Comparison of ENCODE assay signal across 10 mouse cellular contexts in genomic region chr7:80296462-80296861, GRCm38 (mm10). TPM values are rescaled to one million over a fixed set of nuclear protein-coding genes. Genes with fewer than 3 reads are reported as not detected.
DNase-seq lines count a peak whose midpoint lies in the region; ATAC-seq lines count a peak whose summit lies in the region.
"Had no signal": no experiment of that assay in that cellular context is flagged by ENCODE, and none has a peak within 500 bp of the region (broad histone marks: within the 10 kb centered on the region; RNA-seq: fewer than 3 reads in every experiment).

No protein-coding gene starts in this region.

- no peak for DNase-seq in heart, postnatal 25 days (ENCODE audit: low spot score)
- DNase-seq in urinary bladder, adult 18-20 months (ENCODE audit: low spot score in 2 of 2), result no peak
- DNase-seq: cerebellum, postnatal 14 days had no signal

- no peaks in the 10 kb centered on the region for H3K27me3 ChIP-seq in heart, embryonic 15.5 days
- H3K27me3 ChIP-seq in midbrain, embryonic 12.5 days, result no peaks in the 10 kb centered on the region
- H3K27me3 ChIP-seq in midbrain, embryonic 15.5 days (replicated peaks), result no peaks in the 10 kb centered on the region
- H3K27me3 ChIP-seq in forebrain, embryonic 16.5 days (replicated peaks; ENCODE audit: control insufficient read depth, insufficient read depth, low read length), result no peaks in the 10 kb centered on the region
- no peaks in the 10 kb centered on the region for H3K27me3 ChIP-seq in neural tube, embryonic 15.5 days (replicated peaks)

- peaks cover 25% of the 10 kb centered on the region for H3K4me1 ChIP-seq in heart, embryonic 15.5 days (replicated peaks)
- peaks cover 24% of the 10 kb centered on the region for H3K4me1 ChIP-seq in midbrain, embryonic 12.5 days
- peaks cover 5% of the 10 kb centered on the region for H3K4me1 ChIP-seq in midbrain, embryonic 15.5 days
- peaks cover 10% of the 10 kb centered on the region for H3K4me1 ChIP-seq in forebrain, embryonic 16.5 days (replicated peaks; ENCODE audit: control insufficient read depth, insufficient read depth, low read length)
- H3K4me1 ChIP-seq in neural tube, embryonic 15.5 days, result peaks cover 8% of the 10 kb centered on the region

- peak overlapping the region; percentile 90 for H3K4me3 ChIP-seq in heart, embryonic 15.5 days
- peak overlapping the region; percentile 84; the same call in 1 of the 2 replicates for H3K4me3 ChIP-seq in midbrain, embryonic 12.5 days
- H3K4me3 ChIP-seq in midbrain, embryonic 15.5 days, result no peak overlapping the region
- no peak overlapping the region for H3K4me3 ChIP-seq in forebrain, embryonic 16.5 days (replicated peaks; ENCODE audit: low read length)
- no peak overlapping the region for H3K4me3 ChIP-seq in neural tube, embryonic 15.5 days (replicated peaks)

- intact Hi-C loops in heart, postnatal 25 days (cut with DNase I), result loop anchor here (2.0 kb wide), 1 partner anchor 28 kb away; the partner anchor contains the start of gene Rccd1

- no peak for ATAC-seq in heart, embryonic 15.5 days (replicated peaks; ENCODE audit: insufficient number of reproducible peaks, insufficient read depth, low FRiP score, low read depth)
- ATAC-seq in midbrain, embryonic 12.5 days (ENCODE audit: low FRiP score, low read depth), result no peak
- ATAC-seq in midbrain, embryonic 15.5 days (replicated peaks), result no peak
- no peak for ATAC-seq in forebrain, embryonic 16.5 days
- ATAC-seq in neural tube, embryonic 15.5 days (ENCODE audit: low FRiP score), result no peak
- ATAC-seq in megakaryocyte, adult 5-6 weeks (ENCODE audit: poor library complexity, severe bottlenecking), result no peak
- ATAC-seq: CD4-positive, CD25-positive, alpha-beta regulatory T cell, adult 4 months had no signal

- WGBS in heart, embryonic 15.5 days, result 92% methylated on average over 6 of the region's 6 CpGs
- 87% methylated on average over 6 of the region's 6 CpGs for WGBS in midbrain, embryonic 12.5 days
- 92% methylated on average over 6 of the region's 6 CpGs for WGBS in midbrain, embryonic 15.5 days
- 83% methylated on average over 6 of the region's 6 CpGs for WGBS in forebrain, embryonic 16.5 days
- 96% methylated on average over 6 of the region's 6 CpGs for WGBS in neural tube, embryonic 15.5 days

- peak overlapping the region; percentile 73 for H3K4me2 ChIP-seq in heart, embryonic 15.5 days
- peak overlapping the region; percentile 86 for H3K4me2 ChIP-seq in midbrain, embryonic 12.5 days (replicated peaks)
- H3K4me2 ChIP-seq in midbrain, embryonic 15.5 days, result no peak overlapping the region
- H3K4me2 ChIP-seq in forebrain, embryonic 16.5 days (ENCODE audit: low read length), result 0 out of 2 replicates have a peak overlapping the region, but pooled peaks have one; percentile 5
- H3K4me2 ChIP-seq in neural tube, embryonic 15.5 days, result peak overlapping the region; percentile 13; the same call in 1 of the 2 replicates

- no peak overlapping the region for H3K9ac ChIP-seq in heart, embryonic 15.5 days
- no peak overlapping the region for H3K9ac ChIP-seq in midbrain, embryonic 12.5 days (replicated peaks)
- H3K9ac ChIP-seq in midbrain, embryonic 15.5 days, result no peak overlapping the region
- no peak overlapping the region for H3K9ac ChIP-seq in forebrain, embryonic 16.5 days (replicated peaks; ENCODE audit: low read depth, low read length)
- no peak overlapping the region for H3K9ac ChIP-seq in neural tube, embryonic 15.5 days (replicated peaks)

- H3K36me3 ChIP-seq in heart, embryonic 15.5 days, result peaks cover 17% of the 10 kb centered on the region
- peaks cover 21% of the 10 kb centered on the region for H3K36me3 ChIP-seq in midbrain, embryonic 12.5 days
- H3K36me3 ChIP-seq in midbrain, embryonic 15.5 days (replicated peaks), result no peaks in the 10 kb centered on the region
- H3K36me3 ChIP-seq in forebrain, embryonic 16.5 days (ENCODE audit: control insufficient read depth, insufficient read depth), result no peaks in the 10 kb centered on the region
- H3K36me3 ChIP-seq in neural tube, embryonic 15.5 days, result peaks cover 7% of the 10 kb centered on the region; the same call in 1 of the 2 replicates

- H3K9me3 ChIP-seq in heart, embryonic 15.5 days (replicated peaks), result no peaks in the 10 kb centered on the region
- no peaks in the 10 kb centered on the region for H3K9me3 ChIP-seq in midbrain, embryonic 12.5 days
- H3K9me3 ChIP-seq in midbrain, embryonic 15.5 days, result no peaks in the 10 kb centered on the region
- H3K9me3 ChIP-seq in forebrain, embryonic 16.5 days (ENCODE audit: control insufficient read depth, low read length), result no peaks in the 10 kb centered on the region
- H3K9me3 ChIP-seq in neural tube, embryonic 15.5 days (replicated peaks), result no peaks in the 10 kb centered on the region

- H3K27ac ChIP-seq in heart, embryonic 15.5 days, result no peak overlapping the region
- no peak overlapping the region for H3K27ac ChIP-seq in midbrain, embryonic 12.5 days (replicated peaks)
- H3K27ac ChIP-seq in midbrain, embryonic 15.5 days, result no peak overlapping the region
- H3K27ac ChIP-seq in forebrain, embryonic 16.5 days (ENCODE audit: low read length), result no peak overlapping the region
- no peak overlapping the region for H3K27ac ChIP-seq in neural tube, embryonic 15.5 days (replicated peaks)

RNA-seq across cellular contexts. Expression of gene Prc1, which starts 2.2 kb away (rescaled TPM):
- polyA plus RNA-seq in heart, embryonic 15.5 days (2015; fragmentation: Nextera tagmentation; extraction: Ambion mirVana), result 125 and 145 TPM in 2 replicates
- total RNA-seq in heart, postnatal 25 days (2021), result 1 to 10 TPM; 2.9 to 3.7 TPM
- 175 and 180 TPM in 2 replicates for polyA plus RNA-seq in midbrain, embryonic 12.5 days (2016; fragmentation: Nextera tagmentation; extraction: Ambion mirVana)
- polyA plus RNA-seq in midbrain, embryonic 15.5 days (2015; fragmentation: Nextera tagmentation; extraction: Ambion mirVana), result 33.8 and 39.8 TPM in 2 replicates
- polyA plus RNA-seq in forebrain, embryonic 16.5 days (2015; fragmentation: Nextera tagmentation; extraction: Ambion mirVana), result 72.9 and 90.4 TPM in 2 replicates
- 23.9 and 48.7 TPM in 2 replicates for polyA plus RNA-seq in neural tube, embryonic 15.5 days (2015; fragmentation: Nextera tagmentation; extraction: Ambion mirVana)
- total RNA-seq in megakaryocyte, adult 5-6 weeks (2015), result 151 and 153 TPM in 2 replicates
- 210 and 224 TPM in 2 replicates for total RNA-seq in megakaryocyte, adult 5-6 weeks (2017)

RNA-seq across cellular contexts. Expression of gene Vps33b, which starts 27.0 kb away (rescaled TPM):
- polyA plus RNA-seq in heart, embryonic 15.5 days (2015; fragmentation: Nextera tagmentation; extraction: Ambion mirVana), result 8.1 and 12.1 TPM in 2 replicates
- 1 to 10 TPM; 5.8 to 6.1 TPM for total RNA-seq in heart, postnatal 25 days (2021)
- polyA plus RNA-seq in midbrain, embryonic 12.5 days (2016; fragmentation: Nextera tagmentation; extraction: Ambion mirVana), result 18.5 and 21.4 TPM in 2 replicates
- 26.8 and 32.6 TPM in 2 replicates for polyA plus RNA-seq in midbrain, embryonic 15.5 days (2015; fragmentation: Nextera tagmentation; extraction: Ambion mirVana)
- 17.9 and 27.0 TPM in 2 replicates for polyA plus RNA-seq in forebrain, embryonic 16.5 days (2015; fragmentation: Nextera tagmentation; extraction: Ambion mirVana)
- 27.8 and 28.9 TPM in 2 replicates for polyA plus RNA-seq in neural tube, embryonic 15.5 days (2015; fragmentation: Nextera tagmentation; extraction: Ambion mirVana)
- total RNA-seq in megakaryocyte, adult 5-6 weeks (2015), result 15.1 and 31.9 TPM in 2 replicates
- 23.1 and 29.8 TPM in 2 replicates for total RNA-seq in megakaryocyte, adult 5-6 weeks (2017)

RNA-seq across cellular contexts. Expression of gene Rccd1, which starts 27.8 kb away (rescaled TPM):
- polyA plus RNA-seq in heart, embryonic 15.5 days (2015; fragmentation: Nextera tagmentation; extraction: Ambion mirVana), result 7.9 and 9.0 TPM in 2 replicates
- 1 to 10 TPM; 6.1 to 6.7 TPM for total RNA-seq in heart, postnatal 25 days (2021)
- 14.2 and 16.2 TPM in 2 replicates for polyA plus RNA-seq in midbrain, embryonic 12.5 days (2016; fragmentation: Nextera tagmentation; extraction: Ambion mirVana)
- 10.5 and 13.9 TPM in 2 replicates for polyA plus RNA-seq in midbrain, embryonic 15.5 days (2015; fragmentation: Nextera tagmentation; extraction: Ambion mirVana)
- 8.7 and 17.2 TPM in 2 replicates for polyA plus RNA-seq in forebrain, embryonic 16.5 days (2015; fragmentation: Nextera tagmentation; extraction: Ambion mirVana)
- 11.6 and 14.6 TPM in 2 replicates for polyA plus RNA-seq in neural tube, embryonic 15.5 days (2015; fragmentation: Nextera tagmentation; extraction: Ambion mirVana)
- total RNA-seq in megakaryocyte, adult 5-6 weeks (2015), result 2.6 and 4.2 TPM in 2 replicates
- 7.3 and 10.3 TPM in 2 replicates for total RNA-seq in megakaryocyte, adult 5-6 weeks (2017)

RNA-seq across cellular contexts. Expression of gene Ngrn, which starts 35.4 kb away (rescaled TPM):
- 36.3 and 39.5 TPM in 2 replicates for polyA plus RNA-seq in heart, embryonic 15.5 days (2015; fragmentation: Nextera tagmentation; extraction: Ambion mirVana)
- total RNA-seq in heart, postnatal 25 days (2021), result 10 to 100 TPM; 25.1 to 27.1 TPM
- 56.7 and 57.5 TPM in 2 replicates for polyA plus RNA-seq in midbrain, embryonic 12.5 days (2016; fragmentation: Nextera tagmentation; extraction: Ambion mirVana)
- 72.9 and 74.5 TPM in 2 replicates for polyA plus RNA-seq in midbrain, embryonic 15.5 days (2015; fragmentation: Nextera tagmentation; extraction: Ambion mirVana)
- polyA plus RNA-seq in forebrain, embryonic 16.5 days (2015; fragmentation: Nextera tagmentation; extraction: Ambion mirVana), result 66.9 and 67.9 TPM in 2 replicates
- polyA plus RNA-seq in neural tube, embryonic 15.5 days (2015; fragmentation: Nextera tagmentation; extraction: Ambion mirVana), result 65.6 and 68.2 TPM in 2 replicates
- total RNA-seq in megakaryocyte, adult 5-6 weeks (2015), result 24.8 and 28.1 TPM in 2 replicates
- 21.4 and 21.8 TPM in 2 replicates for total RNA-seq in megakaryocyte, adult 5-6 weeks (2017)

RNA-seq across cellular contexts. Expression of gene Unc45a, which starts 44.3 kb away (rescaled TPM):
- polyA plus RNA-seq in heart, embryonic 15.5 days (2015; fragmentation: Nextera tagmentation; extraction: Ambion mirVana), result 16.6 and 21.5 TPM in 2 replicates
- total RNA-seq in heart, postnatal 25 days (2021), result 10 to 100 TPM; 13.5 to 15.8 TPM
- 51.4 and 54.9 TPM in 2 replicates for polyA plus RNA-seq in midbrain, embryonic 12.5 days (2016; fragmentation: Nextera tagmentation; extraction: Ambion mirVana)
- polyA plus RNA-seq in midbrain, embryonic 15.5 days (2015; fragmentation: Nextera tagmentation; extraction: Ambion mirVana), result 60.2 and 62.0 TPM in 2 replicates
- 47.7 and 56.3 TPM in 2 replicates for polyA plus RNA-seq in forebrain, embryonic 16.5 days (2015; fragmentation: Nextera tagmentation; extraction: Ambion mirVana)
- polyA plus RNA-seq in neural tube, embryonic 15.5 days (2015; fragmentation: Nextera tagmentation; extraction: Ambion mirVana), result 58.2 and 59.0 TPM in 2 replicates
- total RNA-seq in megakaryocyte, adult 5-6 weeks (2015), result 4.1 and 4.7 TPM in 2 replicates
- 7.2 and 13.0 TPM in 2 replicates for total RNA-seq in megakaryocyte, adult 5-6 weeks (2017)

Comparison
In these comparisons a context has a peak if more than half of its experiments do, and no peak if none do; other contexts are left out.
1. H3K4me3 ChIP-seq: peak in heart, embryonic 15.5 days (single experiment) and midbrain, embryonic 12.5 days (single experiment); none in midbrain, embryonic 15.5 days (single experiment), forebrain, embryonic 16.5 days (single experiment) and neural tube, embryonic 15.5 days (single experiment).